In the genomic region with DNA sequence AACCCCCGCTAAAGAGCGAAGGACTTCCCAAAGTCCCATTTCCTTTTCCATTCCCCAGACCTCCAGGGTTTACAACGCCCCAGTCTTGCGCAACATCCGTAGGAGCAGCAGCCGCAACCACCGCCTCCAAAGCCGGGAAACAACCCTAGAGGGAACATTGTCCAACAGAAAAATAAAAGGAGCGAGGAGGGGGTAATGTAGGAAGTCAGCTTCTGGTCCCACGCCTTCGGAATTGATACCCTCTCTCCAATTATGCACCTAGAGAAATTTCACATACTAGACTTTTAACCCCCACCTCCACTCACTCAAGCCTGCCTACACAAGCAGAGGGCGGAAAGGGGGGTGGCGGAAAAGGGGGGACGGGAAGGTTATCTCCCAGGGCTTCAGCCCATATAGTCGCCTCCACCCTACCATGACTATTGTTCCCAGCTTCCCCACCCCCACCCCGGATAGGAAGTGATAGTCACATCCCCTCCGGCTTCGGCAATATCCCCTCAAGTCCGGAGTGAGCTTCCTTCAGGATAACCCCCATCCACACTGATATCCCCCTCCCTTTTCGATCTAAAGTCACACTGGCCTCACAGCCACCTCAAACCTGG, we compare ENCODE assay signal across 8 mouse cellular contexts. TPM values are rescaled to one million over a fixed set of nuclear protein-coding genes. Genes with fewer than 3 reads are reported as not detected.
A peak's percentile ranks its signal among the peaks of the same experiment; 100 is the strongest.
DNase-seq lines count a peak whose midpoint lies in the region; ATAC-seq lines count a peak whose summit lies in the region.

No protein-coding gene starts in this region.

- peak overlapping the region; percentile 97 for H3K9ac ChIP-seq in hindbrain, embryonic 14.5 days

- DNase-seq in adipocyte (ENCODE audit: low spot score), result peak; percentile 91
- peak; percentile 54 to 61 for DNase-seq in cerebellum, postnatal 25 days
- DNase-seq in frontal cortex, postnatal 36 days (ENCODE audit: low spot score in 2 of 2), result peak; percentile 54 to 63
- DNase-seq in hindbrain, embryonic 14.5 days (ENCODE audit: low spot score), result peak; percentile 51
- DNase-seq in layer of hippocampus, postnatal 25 days (ENCODE audit: extremely low spot score in 1 of 2, low spot score in 1 of 2), result peak; percentile 29 to 53
- peak; percentile 94 for DNase-seq in lung, postnatal 36 days
- DNase-seq in right cerebral cortex, adult 2 months (ENCODE audit: low spot score in 2 of 2), result peak; percentile 72
- peak; percentile 15 for DNase-seq in urinary bladder, postnatal 10 days (ENCODE audit: low spot score)

- ATAC-seq in hindbrain, embryonic 14.5 days (ENCODE audit: low FRiP score), result peak; percentile 9

- peak overlapping the region; percentile 93 for H3K4me3 ChIP-seq in hindbrain, embryonic 14.5 days (replicated peaks; ENCODE audit: low read length)

- no peaks in the 10 kb centered on the region for H3K27me3 ChIP-seq in hindbrain, embryonic 14.5 days (ENCODE audit: control insufficient read depth, insufficient read depth, low read length)

- peak overlapping the region; percentile 99 for H3K27ac ChIP-seq in hindbrain, embryonic 14.5 days

- WGBS in hindbrain, embryonic 14.5 days, result under 1% methylated on average over 20 of the region's 20 CpGs

- H3K36me3 ChIP-seq in hindbrain, embryonic 14.5 days (replicated peaks; ENCODE audit: control insufficient read depth, insufficient read depth), result no peaks in the 10 kb centered on the region

- peaks cover 21% of the 10 kb centered on the region for H3K4me1 ChIP-seq in hindbrain, embryonic 14.5 days (replicated peaks; ENCODE audit: control insufficient read depth, insufficient read depth, low read length)

- H3K9me3 ChIP-seq in hindbrain, embryonic 14.5 days (ENCODE audit: control insufficient read depth, low read length), result no peaks in the 10 kb centered on the region

- H3K4me2 ChIP-seq in hindbrain, embryonic 14.5 days (replicated peaks), result peak overlapping the region; percentile 94

RNA-seq across cellular contexts. Expression of a gene that starts 1.1 kb away (rescaled TPM):
- polyA plus RNA-seq in hindbrain, embryonic 14.5 days (2014; fragmentation: Nextera tagmentation; extraction: Ambion mirVana), result 28.4 and 28.9 TPM in 2 replicates
- total RNA-seq in layer of hippocampus, postnatal 25 days (2021), result 10 to 100 TPM; 31.6 to 40.0 TPM

Comparison
In these comparisons a context has a peak if more than half of its experiments do, and no peak if none do; other contexts are left out.
1. Peak in every context shown above with its lines: DNase-seq, ATAC-seq, H3K4me3 ChIP-seq and H3K27ac ChIP-seq.
2. DNase-seq: peak in every context shown above with its lines; median percentile 94 in lung, postnatal 36 days; 91 in adipocyte; 72 in right cerebral cortex, adult 2 months; 58 in frontal cortex, postnatal 36 days; 58 in cerebellum, postnatal 25 days; 51 in hindbrain, embryonic 14.5 days; 41 in layer of hippocampus, postnatal 25 days; 15 in urinary bladder, postnatal 10 days.